Comparison of ENCODE assay signal across 8 mouse cellular contexts in the genomic region with DNA sequence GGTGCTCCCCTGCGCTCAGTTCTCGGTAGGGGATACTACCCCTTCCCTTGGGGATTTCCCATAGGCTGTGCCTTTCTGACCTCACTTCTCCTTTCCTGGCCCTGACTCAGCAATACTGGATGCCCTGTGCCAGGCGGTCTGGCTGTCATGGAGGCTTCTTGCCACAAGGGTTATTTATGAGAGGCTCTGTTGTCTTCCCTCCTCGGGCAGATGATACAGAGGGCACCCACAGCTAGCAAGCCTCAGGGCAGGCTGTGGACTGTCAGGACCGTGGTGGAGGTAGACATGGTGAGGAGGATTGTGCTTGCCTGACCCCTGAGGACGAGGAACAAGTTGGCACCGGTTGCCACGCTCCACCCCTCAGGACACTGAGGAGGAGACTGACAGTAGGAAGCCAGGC. TPM values are rescaled to one million over a fixed set of nuclear protein-coding genes. Genes with fewer than 3 reads are reported as not detected.
A peak's percentile ranks its signal among the peaks of the same experiment; 100 is the strongest.
DNase-seq lines count a peak whose midpoint lies in the region; ATAC-seq and TF ChIP-seq lines count a peak whose summit lies in the region.

No protein-coding gene starts in this region.

- no peak overlapping the region for H3K27ac ChIP-seq in liver, embryonic 14.5 days
- H3K27ac ChIP-seq in liver, embryonic 12.5 days = no peak overlapping the region
- no peak overlapping the region for H3K27ac ChIP-seq in midbrain, embryonic 14.5 days (replicated peaks; ENCODE audit: low read depth, low read length)

- no peak overlapping the region for H3K4me2 ChIP-seq in liver, embryonic 14.5 days (ENCODE audit: low read depth)
- H3K4me2 ChIP-seq in liver, embryonic 12.5 days = no peak overlapping the region
- no peak overlapping the region for H3K4me2 ChIP-seq in midbrain, embryonic 14.5 days (ENCODE audit: low read length)

- no peak overlapping the region for H3K4me3 ChIP-seq in liver, embryonic 14.5 days (ENCODE audit: insufficient read depth in 1 of 2, low read depth in 2 of 2, low read length in 2 of 2)
- no peak overlapping the region for H3K4me3 ChIP-seq in liver, embryonic 12.5 days
- H3K4me3 ChIP-seq in midbrain, embryonic 14.5 days (replicated peaks; ENCODE audit: low read depth, low read length) = no peak overlapping the region

- WGBS in liver, embryonic 14.5 days (ENCODE audit: insufficient replicate concordance) = 50% methylated on average over 8 of the region's 8 CpGs
- 57% methylated on average over 8 of the region's 8 CpGs for WGBS in liver, embryonic 12.5 days (ENCODE audit: insufficient replicate concordance)
- WGBS in midbrain, embryonic 14.5 days = 74% methylated on average over 8 of the region's 8 CpGs

- no peak for TF ChIP-seq EP300 in liver, embryonic 14.5 days (IDR thresholded peaks at IDR 0.05; ENCODE audit: low read depth)

- H3K27me3 ChIP-seq in liver, embryonic 14.5 days (ENCODE audit: control insufficient read depth, insufficient read depth, low read length) = no peaks in the 10 kb centered on the region
- H3K27me3 ChIP-seq in liver, embryonic 12.5 days (replicated peaks) = no peaks in the 10 kb centered on the region
- H3K27me3 ChIP-seq in midbrain, embryonic 14.5 days (ENCODE audit: control insufficient read depth, insufficient read depth, low read length) = no peaks in the 10 kb centered on the region

- no peak overlapping the region for H3K9ac ChIP-seq in liver, embryonic 14.5 days (replicated peaks)
- H3K9ac ChIP-seq in liver, embryonic 12.5 days = no peak overlapping the region
- no peak overlapping the region for H3K9ac ChIP-seq in midbrain, embryonic 14.5 days (replicated peaks; ENCODE audit: low read length)

- no peaks in the 10 kb centered on the region for H3K36me3 ChIP-seq in liver, embryonic 14.5 days (replicated peaks; ENCODE audit: control insufficient read depth, insufficient read depth, low read depth)
- H3K36me3 ChIP-seq in liver, embryonic 12.5 days = peaks cover 20% of the 10 kb centered on the region
- no peaks in the 10 kb centered on the region for H3K36me3 ChIP-seq in midbrain, embryonic 14.5 days (ENCODE audit: control insufficient read depth, insufficient read depth, low read length)

- no peak for ATAC-seq in CD4-positive, CD25-positive, alpha-beta regulatory T cell, adult 4 months
- no peak for ATAC-seq in liver, embryonic 14.5 days (ENCODE audit: insufficient read depth)
- ATAC-seq in liver, embryonic 12.5 days = no peak
- ATAC-seq in monocyte, adult 5-6 weeks (replicated peaks; ENCODE audit: insufficient number of reproducible peaks, low FRiP score, low TSS enrichment, poor library complexity, severe bottlenecking) = peak; percentile 76
- no peak for ATAC-seq in midbrain, embryonic 14.5 days (ENCODE audit: low FRiP score, low TSS enrichment)

- peak; percentile 13; the same call in 1 of the 2 replicates for TF ChIP-seq CTCF in liver, embryonic 14.5 days (IDR thresholded peaks at IDR 0.05; ENCODE audit: low read depth)

- no peaks in the 10 kb centered on the region for H3K9me3 ChIP-seq in liver, embryonic 14.5 days (ENCODE audit: control insufficient read depth, low read length)
- no peaks in the 10 kb centered on the region for H3K9me3 ChIP-seq in liver, embryonic 12.5 days (replicated peaks)
- H3K9me3 ChIP-seq in midbrain, embryonic 14.5 days (ENCODE audit: control insufficient read depth, low read length) = no peaks in the 10 kb centered on the region

- DNase-seq in CD4-positive, CD25-positive, alpha-beta regulatory T cell, adult 2 months (ENCODE audit: low read depth, low spot score) = peak; percentile 20
- DNase-seq in liver, embryonic 14.5 days (ENCODE audit: low read depth in 3 of 3, low spot score in 3 of 3) = peak in 2 of 3 experiments; percentile 22 to 41
- DNase-seq in heart, postnatal 10 days = peak; percentile 47 to 53
- no peak for DNase-seq in midbrain, embryonic 14.5 days
- DNase-seq in ovary, postnatal 14 days (ENCODE audit: low spot score) = no peak

- intact Hi-C loops in heart, postnatal 10 days (cut with DNase I) = no loop called here

- H3K4me1 ChIP-seq in liver, embryonic 14.5 days (replicated peaks; ENCODE audit: control insufficient read depth in 2 of 2, insufficient read depth in 2 of 2, low read length in 1 of 2) = peaks cover 7 to 36% of the 10 kb centered on the region in 2 experiments
- H3K4me1 ChIP-seq in liver, embryonic 12.5 days = peaks cover 61% of the 10 kb centered on the region
- H3K4me1 ChIP-seq in midbrain, embryonic 14.5 days (ENCODE audit: control insufficient read depth, insufficient read depth, low read length) = no peaks in the 10 kb centered on the region

RNA-seq across cellular contexts. Expression of gene Gm45837, which starts 28.3 kb away (rescaled TPM):
- polyA plus RNA-seq in CD4-positive, CD25-positive, alpha-beta regulatory T cell, adult 4 months (2017; shearing (Covaris generic)) = 10 to 100 TPM in 1 of 2 experiments, not detected in 1; 33.3 TPM
- not detected in 2 replicates for polyA plus RNA-seq in liver, embryonic 14.5 days (2012; rRNA removed)
- polyA plus RNA-seq in liver, embryonic 14.5 days (2014; fragmentation: Nextera tagmentation; extraction: Ambion mirVana) = 4.3 TPM in 1 of 2 replicates, not detected in the other
- not detected in 2 replicates for polyA plus RNA-seq in liver, embryonic 12.5 days (2016; fragmentation: Nextera tagmentation; extraction: Ambion mirVana)
- total RNA-seq in heart, postnatal 10 days (2021) = not detected
- total RNA-seq in monocyte, adult 5-6 weeks (2017) = 8.9 to 28.8 TPM (median 12.5 TPM) in 3 replicates
- polyA plus RNA-seq in midbrain, embryonic 14.5 days (2014; fragmentation: Nextera tagmentation; extraction: Ambion mirVana) = not detected in 2 replicates

RNA-seq across cellular contexts. Expression of gene Arap1, which starts 34.5 kb away (rescaled TPM):
- polyA plus RNA-seq in CD4-positive, CD25-positive, alpha-beta regulatory T cell, adult 4 months (2017; shearing (Covaris generic)) = 10 to 100 TPM; 35.9 to 67.2 TPM
- polyA plus RNA-seq in liver, embryonic 14.5 days (2012; rRNA removed) = 13.3 and 13.7 TPM in 2 replicates
- 12.9 and 13.9 TPM in 2 replicates for polyA plus RNA-seq in liver, embryonic 14.5 days (2014; fragmentation: Nextera tagmentation; extraction: Ambion mirVana)
- polyA plus RNA-seq in liver, embryonic 12.5 days (2016; fragmentation: Nextera tagmentation; extraction: Ambion mirVana) = 20.5 and 24.6 TPM in 2 replicates
- total RNA-seq in heart, postnatal 10 days (2021) = 10 to 100 TPM; 49.4 to 50.7 TPM
- total RNA-seq in monocyte, adult 5-6 weeks (2017) = 247 to 347 TPM (median 330 TPM) in 3 replicates
- polyA plus RNA-seq in midbrain, embryonic 14.5 days (2014; fragmentation: Nextera tagmentation; extraction: Ambion mirVana) = 2.0 and 8.7 TPM in 2 replicates

RNA-seq across cellular contexts. Expression of gene Pde2a, which starts 39.1 kb away (rescaled TPM):
- polyA plus RNA-seq in CD4-positive, CD25-positive, alpha-beta regulatory T cell, adult 4 months (2017; shearing (Covaris generic)) = 10 to 100 TPM; 23.0 to 83.7 TPM
- 3.0 and 3.2 TPM in 2 replicates for polyA plus RNA-seq in liver, embryonic 14.5 days (2012; rRNA removed)
- 2.5 and 6.6 TPM in 2 replicates for polyA plus RNA-seq in liver, embryonic 14.5 days (2014; fragmentation: Nextera tagmentation; extraction: Ambion mirVana)
- polyA plus RNA-seq in liver, embryonic 12.5 days (2016; fragmentation: Nextera tagmentation; extraction: Ambion mirVana) = 11.9 and 12.0 TPM in 2 replicates
- 10 to 100 TPM; 65.2 to 70.1 TPM for total RNA-seq in heart, postnatal 10 days (2021)
- 13.4 to 111 TPM (median 54.4 TPM) in 3 replicates for total RNA-seq in monocyte, adult 5-6 weeks (2017)
- polyA plus RNA-seq in midbrain, embryonic 14.5 days (2014; fragmentation: Nextera tagmentation; extraction: Ambion mirVana) = 23.0 and 25.7 TPM in 2 replicates

Comparison
In these comparisons a context has a peak if more than half of its experiments do, and no peak if none do; other contexts are left out.
1. DNase-seq: peak in CD4-positive, CD25-positive, alpha-beta regulatory T cell, adult 2 months (single experiment), liver, embryonic 14.5 days (2 of 3) and heart, postnatal 10 days (2 of 2); none in midbrain, embryonic 14.5 days (single experiment) and ovary, postnatal 14 days (single experiment).